ENCODE assay signal across 14 mouse cellular contexts in genomic region chr1:91670980-91671379, GRCm38 (mm10).
DNase-seq lines count a peak whose midpoint lies in the region; ATAC-seq and TF ChIP-seq lines count a peak whose summit lies in the region.
"Had no signal": no experiment of that assay in that cellular context is flagged by ENCODE, and none has a peak within 500 bp of the region (broad histone marks: within the 10 kb centered on the region; RNA-seq: fewer than 3 reads in every experiment).

No protein-coding gene starts in this region.

- dilution Hi-C loops in CH12.LX (cut with MboI; ENCODE audit: extremely low pct_ligation_motif_present, extremely low pct_unique_long_range_greater_than_20kb, low sequenced_read_pairs) = no loop called here

- no peaks in the 10 kb centered on the region for H3K36me3 ChIP-seq in heart, embryonic 11.5 days (ENCODE audit: control insufficient read depth, insufficient read depth, low read length)
- no peaks in the 10 kb centered on the region for H3K36me3 ChIP-seq in CH12.LX (replicated peaks in 1 of 2; ENCODE audit: control insufficient read depth in 1 of 2, insufficient read depth in 1 of 2, low read length in 1 of 2)
- H3K36me3 ChIP-seq in embryonic facial prominence, embryonic 14.5 days (ENCODE audit: control insufficient read depth, insufficient read depth, low read length) = no peaks in the 10 kb centered on the region
- H3K36me3 ChIP-seq: hindbrain, embryonic 15.5 days had no signal

- TF ChIP-seq CTCF in CH12.LX (conservative IDR thresholded peaks at IDR 0.05 in 1 of 2, IDR thresholded peaks at IDR 0.05 in 1 of 2; ENCODE audit: low read depth in 2 of 2, low read length in 2 of 2) = no peak
- TF ChIP-seq CTCF in left cerebral cortex, adult 2 months (IDR thresholded peaks at IDR 0.05) = no peak

- no peaks in the 10 kb centered on the region for H3K79me2 ChIP-seq in CH12.LX (replicated peaks; ENCODE audit: control insufficient read depth, extremely low read depth, insufficient read depth, poor library complexity, severe bottlenecking)

- H3K9ac ChIP-seq in heart, embryonic 11.5 days (ENCODE audit: low read depth, low read length) = no peak overlapping the region
- H3K9ac ChIP-seq in CH12.LX (ENCODE audit: insufficient read depth, low read depth) = no peak overlapping the region
- H3K9ac ChIP-seq in embryonic facial prominence, embryonic 14.5 days (ENCODE audit: low read depth, low read length) = no peak overlapping the region
- H3K9ac ChIP-seq: hindbrain, embryonic 15.5 days had no signal

- 65% methylated on average over 13 of the region's 13 CpGs for WGBS in heart, embryonic 11.5 days (ENCODE audit: insufficient replicate concordance)
- 33% methylated on average over 13 of the region's 13 CpGs for WGBS in embryonic facial prominence, embryonic 14.5 days

- no peaks in the 10 kb centered on the region for H3K9me3 ChIP-seq in heart, embryonic 11.5 days (replicated peaks; ENCODE audit: control insufficient read depth, low read length)
- no peaks in the 10 kb centered on the region for H3K9me3 ChIP-seq in CH12.LX (replicated peaks; ENCODE audit: low read length)
- H3K9me3 ChIP-seq in embryonic facial prominence, embryonic 14.5 days (ENCODE audit: control insufficient read depth, low read length) = no peaks in the 10 kb centered on the region
- H3K9me3 ChIP-seq: hindbrain, embryonic 15.5 days had no signal

- no peaks in the 10 kb centered on the region for H3K4me1 ChIP-seq in heart, embryonic 11.5 days (ENCODE audit: control insufficient read depth, insufficient read depth, low read length)
- H3K4me1 ChIP-seq in CH12.LX (ENCODE audit: control insufficient read depth in 1 of 2, insufficient read depth in 2 of 2) = peaks cover 3 to 9% of the 10 kb centered on the region in 2 experiments
- H3K4me1 ChIP-seq in embryonic facial prominence, embryonic 14.5 days (ENCODE audit: control insufficient read depth, insufficient read depth, low read length) = peaks cover 18% of the 10 kb centered on the region; the same call in 1 of the 2 replicates
- H3K4me1 ChIP-seq: hindbrain, embryonic 15.5 days had no signal

- H3K27ac ChIP-seq in heart, embryonic 11.5 days (ENCODE audit: low read depth, low read length) = no peak overlapping the region
- no peak overlapping the region for H3K27ac ChIP-seq in CH12.LX (ENCODE audit: insufficient read depth, low read depth)
- peak overlapping the region; percentile 77 for H3K27ac ChIP-seq in embryonic facial prominence, embryonic 14.5 days (replicated peaks; ENCODE audit: low read depth, low read length)
- H3K27ac ChIP-seq in left cerebral cortex, adult 2 months = no peak overlapping the region
- H3K27ac ChIP-seq: hindbrain, embryonic 15.5 days had no signal

- H3K4me2 ChIP-seq in heart, embryonic 11.5 days = no peak overlapping the region
- H3K4me2 ChIP-seq in CH12.LX (ENCODE audit: insufficient read depth, low read depth, poor library complexity, severe bottlenecking) = no peak overlapping the region
- H3K4me2 ChIP-seq in embryonic facial prominence, embryonic 14.5 days (ENCODE audit: low read depth, low read length) = no peak overlapping the region
- H3K4me2 ChIP-seq: hindbrain, embryonic 15.5 days had no signal

- H3K4me3 ChIP-seq in heart, embryonic 11.5 days (ENCODE audit: low read depth, low read length) = no peak overlapping the region
- H3K4me3 ChIP-seq in CH12.LX (replicated peaks in 1 of 3; ENCODE audit: low read depth in 2 of 3, low read length in 2 of 3, poor library complexity in 1 of 3) = no peak overlapping the region
- no peak overlapping the region for H3K4me3 ChIP-seq in embryonic facial prominence, embryonic 14.5 days (ENCODE audit: low read depth, low read length)
- no peak overlapping the region for H3K4me3 ChIP-seq in left cerebral cortex, adult 2 months
- H3K4me3 ChIP-seq: hindbrain, embryonic 15.5 days had no signal

- no peak for TF ChIP-seq RAD21 in CH12.LX (IDR thresholded peaks at IDR 0.05; ENCODE audit: low read depth, low read length)

- in situ Hi-C loops in CH12.LX (cut with MboI; ENCODE audit: low pct_ligation_motif_present, low pct_unique_long_range_greater_than_20kb, low sequenced_read_pairs) = no loop called here

- intact Hi-C loops in heart, postnatal 10 days (cut with DNase I) = no loop called here
- intact Hi-C loops in left cerebral cortex, adult 2 months (cut with DNase I) = no loop called here

- no peak for TF ChIP-seq EP300 in CH12.LX (IDR thresholded peaks at IDR 0.05; ENCODE audit: low read length)

- peak; percentile 21 to 29 for DNase-seq in heart, postnatal 10 days
- peak; percentile 26 for DNase-seq in CH12.LX (ENCODE audit: extremely low read depth)
- DNase-seq in embryonic facial prominence, embryonic 14.5 days (ENCODE audit: low spot score) = peak; percentile 86
- peak; percentile 16 for DNase-seq in kidney, postnatal 10 days
- no peak for DNase-seq in left cerebral cortex, adult 18-20 months (ENCODE audit: low spot score in 2 of 2)
- no peak for DNase-seq in right cerebral cortex, adult 18-20 months
- DNase-seq in left cerebral cortex, adult 2 months (ENCODE audit: extremely low spot score in 1 of 2, low spot score in 2 of 2) = no peak
- DNase-seq: adrenal gland, adult 8-10 months; B cell, adult 2 months; cerebellum, adult 9-11 months; heart, postnatal 14 days; thymus, adult 2 months had no signal

- TF ChIP-seq POLR2A in CH12.LX (IDR thresholded peaks at IDR 0.05; ENCODE audit: low read depth, low read length) = no peak

- no peak for ATAC-seq in heart, embryonic 11.5 days (replicated peaks; ENCODE audit: insufficient number of reproducible peaks, low FRiP score, low TSS enrichment)
- peak; percentile 60; the same call in 1 of the 2 replicates for ATAC-seq in embryonic facial prominence, embryonic 14.5 days (ENCODE audit: low read depth)

- no peaks in the 10 kb centered on the region for H3K27me3 ChIP-seq in heart, embryonic 11.5 days (ENCODE audit: control insufficient read depth, insufficient read depth, low read length)
- peaks cover 8% of the 10 kb centered on the region for H3K27me3 ChIP-seq in CH12.LX (replicated peaks)
- no peaks in the 10 kb centered on the region for H3K27me3 ChIP-seq in embryonic facial prominence, embryonic 14.5 days (replicated peaks; ENCODE audit: control insufficient read depth, insufficient read depth, low read length)
- H3K27me3 ChIP-seq: hindbrain, embryonic 15.5 days had no signal

TF ChIP-seq in CH12.LX, 34 proteins besides CTCF, POLR2A, EP300 and RAD21:
- TF ChIP-seq CHD2 (IDR thresholded peaks at IDR 0.05; ENCODE audit: low read length) (no peak), IRF4 (IDR thresholded peaks at IDR 0.05; ENCODE audit: low read depth, low read length) (no peak), POLR2AphosphoS2 (IDR thresholded peaks at IDR 0.05; ENCODE audit: low read depth, low read length) (no peak), MEF2A (IDR thresholded peaks at IDR 0.05; ENCODE audit: borderline replicate concordance, low read depth, low read length) (peak; percentile 19; the same call in 1 of the 2 replicates), NELFE (IDR thresholded peaks at IDR 0.05; ENCODE audit: low read depth, low read length) (no peak), JUN (IDR thresholded peaks at IDR 0.05; ENCODE audit: insufficient read depth, low read depth, low read length) (no peak), E2F4 (IDR thresholded peaks at IDR 0.05; ENCODE audit: insufficient replicate concordance, low read depth, low read length) (no peak)

Comparison
In these comparisons a context has a peak if more than half of its experiments do, and no peak if none do; other contexts are left out.
1. DNase-seq: peak in heart, postnatal 10 days (2 of 2), CH12.LX (single experiment), embryonic facial prominence, embryonic 14.5 days (single experiment) and kidney, postnatal 10 days (single experiment); none in left cerebral cortex, adult 18-20 months (0 of 2), right cerebral cortex, adult 18-20 months (single experiment) and left cerebral cortex, adult 2 months (0 of 2).